Mouse (Mus musculus) liver, embryonic 11.5 days (tissue): ENCODE results near the gene Tas2r143. TPM values are rescaled to one million over a fixed set of nuclear protein-coding genes. Genes with fewer than 3 reads are reported as not detected.
A peak's percentile ranks its signal among the peaks of the same experiment; 100 is the strongest.

Source experiments
- ATAC-seq: fragments of 200-750 bp; cut with Nextera tagmentation; replicated peaks from 2 replicates; pipeline ENCODE4 v1.8.0; 2017; ENCODE audit warnings: moderate number of reproducible peaks, mild to moderate bottlenecking, moderate TSS enrichment, moderate library complexity; ENCODE audit not compliant: low FRiP score
- DNase-seq: peaks from one replicate; pipeline ENCODE4 v3.0.0-alpha.2; 2017; ENCODE audit warnings: low spot score
- H3K27ac ChIP-seq: fragments of 300-500 bp; sonication (generic); 2 replicates; pipeline ENCODE4 v1.5.1; 2014; ENCODE audit warnings: mild to moderate bottlenecking, low read depth, low read length, control low read depth
- H3K27me3 ChIP-seq: fragments of 300-500 bp; sonication (generic); replicated peaks from 2 replicates; pipeline ENCODE4 v1.6.1; 2014; ENCODE audit warnings: low read length, mixed read lengths; ENCODE audit not compliant: control insufficient read depth, insufficient read depth
- H3K36me3 ChIP-seq: fragments of 300-500 bp; sonication (generic); 2 replicates; pipeline ENCODE4 v1.6.1; 2014; ENCODE audit warnings: mild to moderate bottlenecking, low read length, moderate library complexity, mixed read lengths; ENCODE audit not compliant: control insufficient read depth, insufficient read depth
- H3K4me1 ChIP-seq: fragments of 300-500 bp; sonication (generic); replicated peaks from 2 replicates; pipeline ENCODE4 v1.6.1; 2014; ENCODE audit warnings: low read length, mixed read lengths; ENCODE audit not compliant: control insufficient read depth, insufficient read depth
- H3K4me2 ChIP-seq: fragments of 300-500 bp; sonication (generic); 2 replicates; pipeline ENCODE4 v1.6.1; 2014; ENCODE audit warnings: mild to moderate bottlenecking, control low read depth, moderate library complexity
- H3K4me3 ChIP-seq: fragments of 300-500 bp; sonication (generic); 2 replicates; pipeline ENCODE4 v1.5.1; 2014; ENCODE audit warnings: low read depth, low read length, control low read depth
- H3K9ac ChIP-seq: fragments of 300-500 bp; sonication (generic); 2 replicates; pipeline ENCODE4 v1.6.1; 2014; ENCODE audit warnings: low read depth, low read length, control low read depth
- H3K9me3 ChIP-seq: fragments of 300-500 bp; sonication (generic); 2 replicates; pipeline ENCODE4 v1.6.1; 2016; ENCODE audit warnings: low read length, inconsistent platforms, mixed read lengths; ENCODE audit not compliant: control insufficient read depth
- WGBS: fragments of 180-500 bp; shearing (Covaris S2); extraction: QIAGEN DNeasy Blood & Tissue Kit; methylation state at CpG from one replicate; pipeline ENCODE4 v1.1.7; 2014; 5-methylcytosine and 5-hydroxymethylcytosine counted together
- polyA plus RNA-seq: library from polyadenylated mRNA; unstranded; fragments of >200 nt; fragmentation: Nextera tagmentation; extraction: Ambion mirVana; gene quantifications from 2 replicates; pipeline ENCODE4 v1.2.1, GENCODE M21; 2014

Tas2r143 gene
- polyA plus RNA-seq, 1 experiment from 2014 or later = not detected

GRCm38 (mm10) chr6:42362497-42362896 lies 37.5 kb upstream of the Tas2r143 start:
- no peak overlapping the region for H3K4me2 ChIP-seq
- H3K4me3 ChIP-seq = no peak overlapping the region
- DNase-seq (no peak), ATAC-seq (peak; percentile 33; the same call in 1 of the 2 replicates)
- no peaks in the 10 kb centered on the region for H3K9me3 ChIP-seq
- 78% methylated on average over 1 of the region's 1 CpGs for WGBS
- peaks cover 8% of the 10 kb centered on the region; the same call in 1 of the 2 replicates for H3K36me3 ChIP-seq
- H3K27ac ChIP-seq = no peak overlapping the region
- no peaks in the 10 kb centered on the region for H3K27me3 ChIP-seq
- no peak overlapping the region for H3K9ac ChIP-seq
- H3K4me1 ChIP-seq = peaks cover 10% of the 10 kb centered on the region; the same call in 1 of the 2 replicates

GRCm38 (mm10) chr6:42362974-42363373 lies 37.1 kb upstream of the Tas2r143 start:
- H3K27ac ChIP-seq = no peak overlapping the region
- ATAC-seq = no peak
- H3K4me2 ChIP-seq = no peak overlapping the region
- WGBS = 38% methylated on average over 3 of the region's 3 CpGs
- H3K27me3 ChIP-seq = no peaks in the 10 kb centered on the region
- no peaks in the 10 kb centered on the region for H3K9me3 ChIP-seq
- H3K4me1 ChIP-seq = peaks cover 8% of the 10 kb centered on the region; the same call in 1 of the 2 replicates
- no peak overlapping the region for H3K4me3 ChIP-seq
- no peak for DNase-seq
- peaks cover 5% of the 10 kb centered on the region; the same call in 1 of the 2 replicates for H3K36me3 ChIP-seq
- no peak overlapping the region for H3K9ac ChIP-seq

GRCm38 (mm10) chr6:42364066-42364465 lies 36.0 kb upstream of the Tas2r143 start:
- Histone ChIP-seq H3K9ac (no peak overlapping the region), H3K4me2 (no peak overlapping the region), H3K9me3 (no peaks in the 10 kb centered on the region), H3K4me1 (peaks cover 6% of the 10 kb centered on the region; the same call in 1 of the 2 replicates), H3K36me3 (0 out of 2 replicates have a peak, but pooled peaks cover 3% of the 10 kb centered on the region), H3K27me3 (no peaks in the 10 kb centered on the region), H3K27ac (no peak overlapping the region), H3K4me3 (no peak overlapping the region)
- DNase-seq (no peak), ATAC-seq (no peak)
- 73% methylated on average over 4 of the region's 4 CpGs for WGBS

- H3K27me3 ChIP-seq = no peaks in the 10 kb centered on the region
- H3K27ac ChIP-seq = no peak overlapping the region
- 0 out of 2 replicates have a peak, but pooled peaks cover 3% of the 10 kb centered on the region for H3K36me3 ChIP-seq
- H3K4me3 ChIP-seq = no peak overlapping the region
- no peak overlapping the region for H3K4me2 ChIP-seq
- H3K9me3 ChIP-seq = no peaks in the 10 kb centered on the region
- 87% methylated on average over 15 of the region's 15 CpGs for WGBS
- no peak for DNase-seq
- no peak for ATAC-seq
- peaks cover 6% of the 10 kb centered on the region; the same call in 1 of the 2 replicates for H3K4me1 ChIP-seq
- no peak overlapping the region for H3K9ac ChIP-seq
Measured at GRCm38 (mm10) chr6:42364607-42365006, 35.4 kb upstream of the Tas2r143 start.

GRCm38 (mm10) chr6:42365215-42365614 lies 34.8 kb upstream of the Tas2r143 start:
- WGBS = 82% methylated on average over 6 of the region's 6 CpGs
- H3K9ac ChIP-seq = no peak overlapping the region
- H3K4me2 ChIP-seq = no peak overlapping the region
- ATAC-seq (no peak), DNase-seq (no peak)
- H3K9me3 ChIP-seq = no peaks in the 10 kb centered on the region
- 0 out of 2 replicates have a peak, but pooled peaks cover 3% of the 10 kb centered on the region for H3K36me3 ChIP-seq
- no peak overlapping the region for H3K27ac ChIP-seq
- H3K4me1 ChIP-seq = peaks cover 6% of the 10 kb centered on the region; the same call in 1 of the 2 replicates
- no peak overlapping the region for H3K4me3 ChIP-seq
- H3K27me3 ChIP-seq = no peaks in the 10 kb centered on the region

- 31% methylated on average over 3 of the region's 3 CpGs for WGBS
- Histone ChIP-seq H3K9ac (no peak overlapping the region), H3K4me2 (no peak overlapping the region), H3K27ac (no peak overlapping the region), H3K27me3 (no peaks in the 10 kb centered on the region), H3K9me3 (no peaks in the 10 kb centered on the region), H3K4me3 (no peak overlapping the region), H3K4me1 (no peaks in the 10 kb centered on the region), H3K36me3 (no peaks in the 10 kb centered on the region)
- ATAC-seq (no peak), DNase-seq (no peak)
Measured at GRCm38 (mm10) chr6:42369870-42370269, 30.2 kb upstream of the Tas2r143 start.

- no peaks in the 10 kb centered on the region for H3K4me1 ChIP-seq
- H3K36me3 ChIP-seq = no peaks in the 10 kb centered on the region
- H3K27ac ChIP-seq = no peak overlapping the region
- H3K4me3 ChIP-seq = no peak overlapping the region
- no peak overlapping the region for H3K9ac ChIP-seq
- ATAC-seq (no peak), DNase-seq (no peak)
- 50% methylated on average over 4 of the region's 4 CpGs for WGBS
- no peaks in the 10 kb centered on the region for H3K9me3 ChIP-seq
- H3K4me2 ChIP-seq = no peak overlapping the region
- no peaks in the 10 kb centered on the region for H3K27me3 ChIP-seq
Measured at GRCm38 (mm10) chr6:42370630-42371363, 29.2 kb upstream of the Tas2r143 start.

- H3K4me3 ChIP-seq = 0 out of 2 replicates have a peak overlapping the region, but pooled peaks have one; percentile 56
Measured at GRCm38 (mm10) chr6:42372001-42372400, 28.0 kb upstream of the Tas2r143 start.

GRCm38 (mm10) chr6:42372421-42372815 lies 27.6 kb upstream of the Tas2r143 start:
- peak overlapping the region; percentile 95 for H3K4me2 ChIP-seq
- no peak overlapping the region for H3K9ac ChIP-seq
- H3K4me3 ChIP-seq = peak overlapping the region; percentile 56; the same call in 1 of the 2 replicates
- H3K27ac ChIP-seq = no peak overlapping the region
- no peaks in the 10 kb centered on the region for H3K27me3 ChIP-seq
- ATAC-seq (peak; percentile 25), DNase-seq (no peak)
- H3K9me3 ChIP-seq = no peaks in the 10 kb centered on the region
- H3K4me1 ChIP-seq = no peaks in the 10 kb centered on the region
- WGBS = 27% methylated on average over 9 of the region's 9 CpGs
- H3K36me3 ChIP-seq = no peaks in the 10 kb centered on the region

More at GRCm38 (mm10) chr6:42372001-42372400, 28.0 kb upstream of the Tas2r143 start:
- no peak for DNase-seq
- Histone ChIP-seq H3K27ac (no peak overlapping the region), H3K27me3 (no peaks in the 10 kb centered on the region), H3K4me2 (peak overlapping the region; percentile 95; the same call in 1 of the 2 replicates), H3K36me3 (no peaks in the 10 kb centered on the region), H3K4me1 (no peaks in the 10 kb centered on the region), H3K9me3 (no peaks in the 10 kb centered on the region), H3K9ac (no peak overlapping the region)
- ATAC-seq = 0 out of 2 replicates have a peak, but pooled peaks have one; percentile 3
- WGBS = 17% methylated on average over 3 of the region's 3 CpGs
